Mouse (Mus musculus) E14TG2a.4 (cell line): ENCODE data around the gene Gm10490.

Source experiments
- CTCF ChIP-seq: conservative IDR thresholded peaks from 2 replicates; pipeline ENCODE4 v1.5.1; 2014; ENCODE audit warnings: low read length
- NANOG ChIP-seq: IDR thresholded peaks from 2 replicates; pipeline ENCODE4 v1.6.1; 2014; ENCODE audit warnings: borderline replicate concordance, low read length, mixed read lengths
- POU5F1 ChIP-seq: IDR thresholded peaks from 2 replicates; pipeline ENCODE4 v1.6.1; 2014; ENCODE audit warnings: low read length, borderline replicate concordance

DNA sequence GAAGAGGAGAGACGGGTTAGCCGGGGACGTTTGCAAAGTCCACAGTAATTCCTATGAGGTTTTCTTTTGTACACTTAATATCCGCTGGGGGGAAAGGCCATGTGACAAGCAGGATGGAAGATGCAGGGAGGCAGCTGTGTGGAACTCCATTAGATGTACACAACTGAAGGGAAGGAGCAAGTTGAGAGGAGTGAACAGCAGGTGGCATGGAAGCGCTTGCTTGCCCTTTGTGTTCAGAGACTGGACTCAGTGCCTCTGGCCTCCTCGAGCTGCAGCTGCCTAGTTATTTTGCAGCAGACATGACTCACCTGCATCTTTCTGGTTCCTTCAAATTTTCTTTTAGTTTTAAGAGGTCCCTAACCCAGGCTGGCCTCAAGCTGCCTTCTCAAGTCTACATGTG is 1.1 kb downstream of the Gm10490 start:
- no peak for TF ChIP-seq CTCF
- no peak for TF ChIP-seq NANOG
- TF ChIP-seq POU5F1: no peak
